Mouse (Mus musculus) brain, embryonic 14.5 days (tissue): ENCODE measurements around the gene Aunip.

Source experiments
- CTCF ChIP-seq: fragments of 200-500 bp; IDR thresholded peaks from 2 replicates; pipeline ENCODE4 v1.5.1; 2012; ENCODE audit warnings: inconsistent platforms, mild to moderate bottlenecking, moderate library complexity, borderline replicate concordance; ENCODE audit not compliant: insufficient read depth, insufficient read length; ENCODE audit errors: extremely low read depth
- POLR2A ChIP-seq: fragments of 200-500 bp; IDR thresholded peaks from 2 replicates; pipeline ENCODE4 v1.6.1; 2012; ENCODE audit warnings: mild to moderate bottlenecking, inconsistent platforms, borderline replicate concordance; ENCODE audit not compliant: poor library complexity, insufficient read depth, insufficient read length, severe bottlenecking; ENCODE audit errors: extremely low read depth

DNA sequence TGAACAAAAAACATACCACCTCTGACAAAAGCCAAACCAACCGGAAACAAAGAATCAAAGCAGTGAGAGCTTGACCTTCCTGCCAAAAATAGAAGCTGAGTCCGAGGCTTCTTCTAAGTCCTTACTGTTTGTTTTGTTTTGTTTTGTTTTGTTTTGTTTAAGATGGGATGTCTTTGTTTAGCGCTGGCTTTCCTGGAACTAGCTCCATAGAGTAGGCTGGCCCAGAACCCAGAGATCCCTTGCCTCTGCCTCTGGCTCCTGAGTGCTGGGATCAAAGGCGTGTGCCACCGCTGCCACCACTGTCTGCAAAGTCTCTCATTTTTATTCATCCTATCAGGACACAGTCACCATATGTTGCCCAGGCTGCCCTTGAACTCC lies 15.3 kb upstream of the Aunip start:
- TF ChIP-seq POLR2A (no peak), CTCF (no peak)
